Mouse (Mus musculus): ENCODE measurements around the gene Ccl7.

Gene Ccl7

DNA sequence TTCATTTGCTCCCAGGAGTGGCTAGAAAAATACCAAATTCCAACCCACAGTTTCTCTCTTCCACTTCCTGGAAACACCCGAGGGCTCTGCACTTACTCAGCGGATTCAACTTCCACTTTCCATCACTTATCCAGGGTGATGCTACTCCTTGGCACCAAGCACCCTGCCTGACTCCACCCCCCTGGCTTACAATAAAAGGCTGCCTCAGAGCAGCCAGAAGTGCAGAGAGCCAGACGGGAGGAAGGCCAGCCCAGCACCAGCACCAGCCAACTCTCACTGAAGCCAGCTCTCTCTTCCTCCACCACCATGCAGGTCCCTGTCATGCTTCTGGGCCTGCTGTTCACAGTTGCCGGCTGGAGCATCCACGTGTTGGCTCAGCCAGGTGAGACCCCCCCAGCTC, 10.2 kb upstream of the Ccl7 start, which contains the start of gene Ccl2:
Gene Ccl2 (plus strand): TSS at position 216 of the 400 bp plus-strand sequence.
- DNase-seq (ENCODE audit: low spot score in 2 of 2), result peak in 1 of 2 experiments; percentile 51

DNA sequence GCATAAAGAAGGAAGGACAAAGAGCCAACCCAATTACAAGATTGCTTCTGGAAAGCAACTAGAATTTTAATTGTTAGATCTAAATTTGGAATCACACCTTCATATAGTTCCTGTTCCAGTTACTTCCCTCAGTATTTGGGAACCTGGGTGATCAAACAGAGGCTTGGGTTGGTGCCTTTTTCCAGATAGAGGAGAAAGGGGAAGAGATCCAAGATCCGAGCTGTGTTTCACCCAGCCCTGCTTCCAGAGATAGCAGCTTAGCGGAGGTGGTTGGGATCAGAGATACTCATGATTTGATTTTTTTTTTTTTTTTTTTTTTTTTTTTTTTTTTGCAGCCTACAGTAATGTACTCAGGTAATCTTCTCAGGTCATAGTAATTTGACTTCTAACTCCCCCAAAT, 9.7 kb upstream of the Ccl7 start:
- DNase-seq (ENCODE audit: low spot score in 2 of 2), result no peak

DNA sequence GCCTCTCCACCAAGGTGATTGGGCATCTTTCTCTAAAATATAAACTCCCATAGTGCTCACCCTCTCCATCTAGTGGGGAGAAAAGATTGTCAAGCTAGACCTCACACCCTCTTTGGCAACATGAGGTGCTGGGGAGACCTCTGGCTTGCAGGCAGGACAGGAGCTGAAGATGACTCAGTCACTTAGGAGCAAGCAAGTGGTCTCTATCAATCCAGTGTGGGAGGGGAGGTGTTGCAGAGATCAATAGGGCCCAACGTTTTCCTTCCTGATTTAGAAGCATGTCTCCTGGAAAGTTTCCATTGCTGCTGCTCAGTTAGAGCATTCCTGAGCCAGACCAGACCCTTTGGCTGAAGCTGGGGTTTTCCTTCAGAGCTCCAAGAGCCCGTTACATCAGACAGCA, 7.0 kb upstream of the Ccl7 start, which contains the start of gene Gm17268:
Gene Gm17268 (minus strand): TSS at position 28 of the 400 bp plus-strand sequence.
- DNase-seq (ENCODE audit: low spot score in 2 of 2), result no peak

DNA sequence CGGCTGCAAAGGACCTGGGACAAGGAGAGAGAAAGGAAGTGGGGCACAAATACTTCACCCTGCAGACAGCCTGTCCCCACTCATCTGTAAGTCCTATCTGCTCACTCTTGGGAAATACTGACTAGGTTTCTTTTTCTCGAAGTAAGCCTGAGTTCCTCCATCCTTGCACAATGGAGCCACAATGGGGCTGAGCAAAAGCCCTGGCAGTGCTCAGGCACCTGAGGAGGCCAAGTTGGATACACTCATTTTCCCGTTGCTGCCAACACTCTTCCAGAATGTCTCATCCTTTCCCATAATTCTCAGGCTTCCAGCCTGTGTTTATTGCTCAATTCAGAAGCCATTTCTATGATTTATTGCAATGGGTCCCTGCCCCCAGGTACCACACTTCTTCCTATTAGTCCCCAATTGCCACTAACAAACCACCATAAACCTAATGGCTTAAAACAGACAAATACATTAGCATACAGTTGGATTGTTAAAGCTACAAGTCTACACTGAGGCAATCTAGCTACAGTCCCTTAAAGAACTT, 6.3 kb upstream of the Ccl7 start:
- DNase-seq (ENCODE audit: low spot score in 2 of 2), result no peak

DNA sequence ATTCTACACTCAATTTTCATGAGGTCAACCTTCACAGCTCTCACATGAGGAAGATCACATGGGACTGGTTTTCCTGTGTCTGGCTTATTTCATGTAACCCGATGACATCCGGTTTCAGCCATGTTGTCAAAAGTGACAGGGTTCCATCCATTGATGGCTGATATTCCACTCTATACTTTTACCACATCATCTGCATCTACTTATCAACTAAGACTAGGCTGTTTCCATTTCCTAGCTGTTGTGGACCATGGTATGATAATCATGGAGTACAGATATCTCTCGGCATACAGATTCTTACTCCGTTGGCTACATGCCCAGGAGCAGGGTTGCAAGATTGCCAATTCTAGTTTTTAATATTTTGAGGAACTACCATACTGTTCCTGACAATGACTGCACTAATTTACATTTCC, 3.8 kb upstream of the Ccl7 start:
- no peak for DNase-seq (ENCODE audit: low spot score in 2 of 2)

DNA sequence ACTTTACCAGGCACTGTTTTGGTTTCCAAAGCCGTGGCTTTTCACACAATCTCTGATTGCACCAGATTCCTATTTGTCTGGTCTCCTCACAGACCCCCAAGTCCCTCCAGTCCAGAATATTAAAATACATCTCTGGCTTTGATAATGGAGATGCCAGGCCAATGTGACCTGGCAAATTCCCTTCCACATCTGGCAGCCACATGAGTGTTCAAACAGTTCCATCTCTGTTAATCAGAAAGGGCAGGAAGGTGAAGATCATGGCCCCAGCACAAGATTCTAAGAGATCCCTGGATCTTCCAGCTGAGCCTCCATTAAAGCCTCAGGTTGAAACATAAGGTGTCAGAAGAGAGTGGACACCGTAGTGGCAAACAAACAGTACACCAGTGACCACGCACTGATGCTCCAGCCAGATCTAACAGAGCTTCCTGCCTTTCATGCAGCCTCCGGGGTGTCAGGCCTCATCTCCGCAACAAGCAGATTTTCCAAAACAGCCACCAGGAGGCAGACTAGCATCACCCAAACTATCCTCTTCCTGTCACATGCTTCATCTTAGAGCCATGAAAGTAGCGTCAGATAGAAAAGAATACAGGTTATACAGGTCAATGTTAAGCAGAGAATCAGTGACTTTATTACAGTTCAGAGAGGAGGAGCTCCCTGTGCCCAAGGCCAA, 2.4 kb downstream of the Ccl7 start:
- peak; percentile 28 to 33 for DNase-seq (ENCODE audit: low spot score in 2 of 2)

DNA sequence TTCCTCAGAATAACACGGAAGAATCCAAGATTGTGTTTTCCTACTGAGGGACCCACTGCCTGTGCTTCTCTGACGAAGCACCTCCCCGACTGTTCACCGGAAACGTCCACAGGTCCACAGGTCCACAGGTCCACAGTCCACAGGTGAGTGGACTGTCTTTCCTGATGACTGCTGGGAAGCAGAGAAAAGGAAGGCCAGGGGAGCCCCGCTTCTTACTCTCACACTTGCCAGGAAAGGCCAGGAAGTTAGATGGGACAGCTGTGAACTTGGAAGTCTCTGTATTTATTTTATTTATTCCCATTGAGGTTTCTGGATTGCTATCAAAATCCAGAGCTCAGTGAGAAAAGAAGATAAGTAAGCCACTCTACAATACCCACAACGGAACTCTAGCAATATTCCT, 8.3 kb downstream of the Ccl7 start:
- DNase-seq (ENCODE audit: low spot score in 2 of 2), result no peak

DNA sequence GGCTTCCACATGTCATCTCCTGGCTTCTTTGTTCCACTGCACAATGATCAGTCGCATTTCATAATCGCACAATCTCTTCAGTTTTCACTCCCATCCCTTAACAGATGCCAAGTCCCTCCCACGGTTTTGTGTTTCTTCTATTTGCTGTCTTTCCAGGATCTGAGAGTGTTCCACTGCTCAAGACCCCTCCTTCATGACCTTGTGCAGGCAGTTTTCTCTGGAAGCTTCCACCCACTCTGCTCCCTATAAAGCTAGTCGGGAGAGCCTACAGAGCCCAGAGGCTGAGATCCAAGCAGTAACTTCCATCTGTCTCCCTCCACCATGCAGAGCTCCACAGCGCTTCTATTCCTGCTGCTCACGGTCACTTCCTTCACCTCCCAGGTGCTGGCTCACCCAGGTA, 12.1 kb downstream of the Ccl7 start, which contains the start of gene Ccl11:
Gene Ccl11 (plus strand): TSS at position 178 of the 400 bp plus-strand sequence.
- no peak for DNase-seq (ENCODE audit: low spot score in 2 of 2)

DNA sequence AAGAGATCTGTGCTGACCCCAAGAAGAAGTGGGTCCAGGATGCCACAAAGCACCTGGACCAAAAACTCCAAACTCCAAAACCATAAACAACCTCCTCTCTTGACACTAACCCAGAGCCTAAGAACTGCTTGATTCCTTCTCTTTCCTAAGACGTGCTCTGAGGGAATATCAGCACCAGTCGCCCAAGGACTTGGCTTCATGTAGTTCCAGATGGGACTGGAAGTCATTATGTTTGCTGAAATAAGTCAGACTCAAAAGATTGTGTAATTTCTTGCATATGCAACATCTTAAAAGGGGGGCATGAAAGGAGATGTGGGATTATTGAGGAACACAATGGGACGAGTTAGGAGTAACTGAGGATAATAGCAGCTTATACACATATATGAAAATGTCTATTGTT, 16.7 kb downstream of the Ccl7 start:
- DNase-seq (ENCODE audit: low spot score in 2 of 2), result no peak

DNA sequence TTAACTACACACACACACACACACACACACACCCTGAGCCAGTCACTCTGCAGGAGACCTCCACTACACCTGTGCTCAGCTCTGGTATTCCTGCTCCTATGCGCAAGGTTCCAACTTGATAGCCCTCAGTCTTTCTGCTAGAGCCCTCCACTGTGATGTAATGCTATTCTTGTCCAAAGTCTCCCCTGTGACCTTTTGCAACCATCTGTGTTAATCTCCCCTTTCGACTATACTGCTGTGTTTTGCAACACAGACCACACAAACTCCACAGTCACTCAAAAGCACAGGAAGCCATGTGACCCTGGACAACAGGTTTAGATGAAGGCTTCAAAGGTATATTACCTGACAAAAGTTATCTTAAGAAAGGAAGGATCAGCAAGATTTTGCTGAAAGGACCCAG, 17.9 kb downstream of the Ccl7 start:
- DNase-seq (ENCODE audit: low spot score in 2 of 2), result no peak

DNA sequence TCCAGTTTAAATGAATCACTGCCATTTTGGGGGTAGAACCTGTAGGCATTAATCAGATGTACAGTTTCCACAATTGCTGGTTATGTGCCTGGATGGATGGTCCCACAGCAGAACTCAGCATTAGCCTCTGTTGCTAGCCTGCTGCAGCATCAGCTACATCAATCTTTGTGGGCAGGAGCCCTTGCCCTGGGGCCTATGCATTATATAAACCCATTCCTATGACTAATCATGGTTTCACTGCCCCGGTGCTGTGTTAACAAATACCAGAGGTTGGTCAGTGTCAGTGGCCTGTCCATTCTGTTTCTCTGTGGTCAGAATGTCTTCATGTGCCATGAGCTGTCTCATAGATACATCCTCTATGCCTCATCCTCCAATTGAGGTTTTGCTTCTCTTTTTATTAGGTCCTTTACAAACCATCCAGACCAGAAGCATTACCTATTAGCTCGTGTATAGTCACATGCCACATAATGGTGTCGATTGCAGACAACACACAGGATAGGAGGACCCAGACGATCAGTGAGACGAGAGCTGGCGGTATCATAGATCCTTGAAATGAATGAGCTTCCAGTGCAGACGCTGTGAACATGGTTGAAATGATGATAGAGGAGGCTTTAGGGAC, 21.6 kb downstream of the Ccl7 start:
- no peak for DNase-seq (ENCODE audit: low spot score in 2 of 2)

DNA sequence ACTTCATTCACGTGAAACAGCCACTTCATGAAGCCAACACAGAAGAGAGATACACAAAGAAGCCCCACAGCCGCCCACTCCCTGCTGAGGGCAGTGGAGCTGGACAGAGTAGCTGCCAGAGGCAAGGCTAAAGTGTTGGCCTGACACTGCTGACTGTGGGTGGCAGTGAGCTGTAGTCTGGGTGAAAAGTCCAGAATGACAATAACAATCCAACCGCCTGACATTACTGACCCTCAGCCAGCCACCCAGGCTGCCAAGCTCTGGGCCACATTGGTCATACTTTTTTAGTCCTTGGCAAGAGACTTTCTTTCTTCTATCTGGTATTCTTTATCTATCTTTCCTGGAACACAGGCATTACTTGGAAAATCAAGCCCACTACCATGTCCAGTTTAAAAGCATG, 25.6 kb downstream of the Ccl7 start:
- DNase-seq (ENCODE audit: low spot score in 2 of 2), result no peak

DNA sequence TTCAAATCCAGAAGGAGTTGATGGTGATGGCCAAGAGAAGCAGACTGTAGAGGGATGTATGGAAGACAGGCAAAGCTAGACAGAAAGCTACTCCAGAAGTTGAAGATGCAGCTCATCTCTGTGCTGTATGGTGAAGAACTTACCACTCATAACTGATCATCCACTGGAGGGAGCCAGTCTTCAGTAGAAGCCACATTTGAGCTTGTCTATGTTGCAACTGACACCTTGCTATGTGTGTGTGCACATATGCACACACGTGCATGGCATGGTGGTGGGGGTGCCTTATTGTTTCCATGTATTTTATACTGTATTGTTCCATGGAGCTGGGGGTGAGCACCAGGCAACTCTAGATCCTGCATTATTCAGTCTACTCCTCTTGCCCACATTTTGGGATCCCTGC, 26.9 kb downstream of the Ccl7 start:
- DNase-seq (ENCODE audit: low spot score in 2 of 2), result no peak

DNA sequence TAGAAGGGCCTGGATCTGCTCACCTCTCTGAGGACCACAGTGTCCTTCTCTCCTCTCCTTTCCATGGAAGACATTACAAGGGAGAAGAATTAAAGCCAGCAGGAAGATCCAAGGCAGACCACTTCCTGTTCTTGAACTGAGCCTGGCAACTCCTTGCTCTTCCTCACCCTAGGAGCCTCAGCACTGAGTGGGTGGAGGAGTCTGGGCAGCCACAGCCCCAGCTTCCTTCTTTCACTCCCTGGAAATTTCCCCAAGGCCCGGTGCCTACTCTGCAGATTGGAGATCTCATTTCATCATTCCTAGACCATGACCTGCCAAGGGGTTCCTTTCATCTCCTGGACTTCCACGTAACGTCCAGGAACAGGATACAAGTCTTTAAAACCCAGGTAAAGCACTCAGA, 27.5 kb downstream of the Ccl7 start:
- DNase-seq (ENCODE audit: low spot score in 2 of 2), result no peak

DNA sequence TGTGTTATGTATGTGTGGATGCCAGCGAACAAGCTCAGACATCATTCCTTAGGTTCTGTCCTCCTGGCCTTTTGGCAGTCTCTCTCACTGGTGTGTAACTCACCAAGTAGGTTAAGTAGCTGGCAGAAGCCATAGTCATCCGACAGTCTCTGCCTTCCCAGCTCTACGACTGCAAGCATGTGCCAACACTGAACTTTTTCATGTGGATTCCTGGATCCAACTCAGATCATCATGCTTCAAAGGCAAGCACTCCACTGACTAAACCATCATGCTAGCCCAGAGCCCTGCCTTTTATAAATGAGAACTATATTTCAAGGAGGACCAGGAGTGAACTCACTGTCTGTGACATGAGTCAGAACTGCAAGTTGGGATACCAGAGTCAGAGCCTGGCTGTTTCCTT, 28.2 kb downstream of the Ccl7 start:
- no peak for DNase-seq (ENCODE audit: low spot score in 2 of 2)

DNA sequence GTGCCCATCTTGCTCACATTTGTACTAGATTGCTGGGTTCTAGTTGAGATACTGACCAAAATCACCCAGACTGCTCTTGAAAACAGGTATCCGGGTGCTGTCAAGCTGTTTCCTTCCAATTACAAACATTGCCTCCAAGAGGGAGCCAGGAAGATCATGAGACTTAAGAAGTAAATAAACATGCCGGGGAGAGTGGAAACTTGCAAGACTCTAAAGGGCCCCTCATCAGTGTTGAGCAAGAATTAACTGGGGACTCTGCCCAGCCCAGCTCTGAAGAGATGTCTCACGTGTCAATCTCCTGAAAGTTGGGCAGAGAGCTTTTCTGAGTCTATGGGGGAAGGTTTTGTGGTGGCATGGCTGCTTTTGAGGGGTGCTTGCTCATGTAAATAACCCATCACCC, 31.5 kb downstream of the Ccl7 start:
- DNase-seq (ENCODE audit: low spot score in 2 of 2), result no peak

DNA sequence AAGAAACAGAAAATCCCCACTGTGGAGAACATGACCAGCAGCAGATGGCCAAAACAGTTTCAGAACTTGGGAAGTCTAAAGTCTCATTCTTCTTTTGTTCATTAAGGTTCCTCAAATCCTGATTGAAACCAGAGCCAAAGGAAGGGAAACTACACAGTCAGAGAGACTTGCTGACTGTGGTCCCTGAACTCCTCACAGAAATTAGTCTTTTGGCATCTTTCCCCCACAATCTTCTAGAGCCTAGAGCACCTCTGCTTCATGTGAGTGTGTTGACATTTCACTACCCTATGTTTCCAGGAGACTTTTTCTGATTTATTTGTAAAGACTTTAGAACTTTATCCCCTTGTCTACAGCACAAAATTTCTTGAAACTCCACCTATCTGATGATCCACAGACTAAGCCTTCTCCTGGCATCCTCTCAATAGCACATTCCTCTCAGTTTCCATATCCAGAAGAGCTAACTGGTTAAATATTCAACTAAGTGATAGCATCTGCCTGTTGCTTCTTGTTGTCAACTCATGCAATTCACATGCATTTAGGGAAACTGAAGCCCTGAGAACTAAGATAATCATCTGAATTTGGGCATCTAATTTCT, 32.7 kb downstream of the Ccl7 start:
- no peak for DNase-seq (ENCODE audit: low spot score in 2 of 2)

DNA sequence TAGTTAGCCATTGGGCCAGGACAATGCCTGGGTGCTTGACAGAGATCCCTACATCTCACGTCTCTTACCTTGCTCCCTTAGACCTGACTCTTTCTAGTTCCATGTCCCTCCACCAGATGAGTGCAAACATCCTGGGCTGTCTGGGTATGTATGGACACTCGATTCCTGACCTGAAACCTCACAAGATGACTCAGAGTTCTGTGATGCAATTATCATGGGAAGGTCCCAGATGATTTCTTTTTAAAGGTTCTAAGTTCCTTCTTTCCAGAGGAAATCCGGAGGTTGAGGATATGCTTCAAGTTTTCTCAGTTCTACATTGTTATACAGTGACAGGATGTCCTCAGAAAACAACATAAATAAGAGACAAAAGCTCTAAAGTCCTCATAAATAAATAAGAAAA, 35.4 kb downstream of the Ccl7 start:
- DNase-seq (ENCODE audit: low spot score in 2 of 2), result no peak

DNA sequence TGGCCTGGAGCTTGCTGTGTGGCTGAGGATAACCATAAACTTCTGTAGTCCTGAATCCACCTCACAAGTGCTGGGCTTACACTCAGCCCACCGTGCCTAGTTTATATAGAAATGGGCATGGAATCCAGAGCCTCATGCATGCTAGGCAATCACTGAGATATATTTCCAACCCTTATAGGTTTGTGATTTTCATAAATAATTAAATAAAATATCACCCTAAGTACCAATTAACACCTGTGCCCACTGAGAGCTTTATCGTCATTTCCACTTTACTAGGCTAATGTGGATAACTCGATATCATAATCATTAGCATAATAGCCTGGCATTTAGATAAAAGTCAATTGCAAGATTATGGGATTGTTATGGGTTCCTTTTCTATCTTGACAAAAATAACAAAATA, 38.8 kb downstream of the Ccl7 start:
- no peak for DNase-seq (ENCODE audit: low spot score in 2 of 2)

Data from cerebellum, postnatal 4 days (tissue).